Mouse (Mus musculus) myocyte (in vitro differentiated cells): ENCODE measurements around the gene Fam213a. TPM values are rescaled to one million over a fixed set of nuclear protein-coding genes. Genes with fewer than 3 reads are reported as not detected.

Experiments
- H3K27me3 ChIP-seq: one replicate; pipeline ENCODE4 v1.6.1; 2011; ENCODE audit not compliant: control insufficient read depth, insufficient read depth, insufficient read length
- H3K36me3 ChIP-seq: one replicate; pipeline ENCODE4 v1.6.1; 2011; ENCODE audit not compliant: control insufficient read depth, insufficient read depth
- H3K4me2 ChIP-seq: one replicate; pipeline ENCODE4 v1.6.1; 2011; ENCODE audit warnings: low read depth, control low read depth
- H3K4me3 ChIP-seq: one replicate; pipeline ENCODE4 v1.5.1; 2011; ENCODE audit warnings: mild to moderate bottlenecking, control low read depth, moderate library complexity
- H3K79me2 ChIP-seq: one replicate; pipeline ENCODE4 v1.6.1; 2011; ENCODE audit not compliant: control insufficient read depth, insufficient read depth
- H3ac ChIP-seq: one replicate; pipeline ENCODE4 v1.6.1; 2011; ENCODE audit not compliant: control insufficient read depth, insufficient read length
- CEBPB ChIP-seq: IDR thresholded peaks from 2 replicates; pipeline ENCODE4 v1.6.1; 2011; ENCODE audit warnings: mild to moderate bottlenecking, moderate library complexity; ENCODE audit not compliant: poor library complexity, insufficient read depth, severe bottlenecking
- E2F4 ChIP-seq: IDR thresholded peaks from one replicate; pipeline ENCODE4 v1.6.1; 2011; ENCODE audit warnings: mild to moderate bottlenecking, control low read depth, moderate library complexity; ENCODE audit not compliant: insufficient read depth
- MAX ChIP-seq: IDR thresholded peaks from one replicate; pipeline ENCODE4 v1.6.1; 2011; ENCODE audit warnings: low read depth, mild to moderate bottlenecking, control low read depth
- MYOD1 ChIP-seq, 3 experiments: IDR thresholded peaks; one replicate each; pipeline ENCODE4 v1.6.1; 2011; ENCODE audit warnings: control low read depth in 2 of 3, low read depth in 2 of 3, mild to moderate bottlenecking in 2 of 3, moderate library complexity in 1 of 3; ENCODE audit not compliant: insufficient read length in 2 of 3, control insufficient read depth in 1 of 3
- MYOG ChIP-seq, 3 experiments: IDR thresholded peaks; one replicate each; pipeline ENCODE4 v1.6.1; 2011; ENCODE audit warnings: control low read depth in 2 of 3, low read depth in 2 of 3, mild to moderate bottlenecking in 2 of 3; ENCODE audit not compliant: insufficient read length in 2 of 3, control insufficient read depth in 1 of 3, insufficient read depth in 1 of 3
- POLR2A ChIP-seq: IDR thresholded peaks from one replicate; pipeline ENCODE4 v1.6.1; 2011; ENCODE audit warnings: low read depth, mild to moderate bottlenecking, control low read depth, moderate library complexity; ENCODE audit not compliant: insufficient read length
- POLR2AphosphoS2 ChIP-seq: IDR thresholded peaks from one replicate; pipeline ENCODE4 v1.6.1; 2011; ENCODE audit warnings: low read depth, control low read depth; ENCODE audit not compliant: insufficient read length
- REST ChIP-seq: IDR thresholded peaks from one replicate; pipeline ENCODE4 v1.6.1; 2011; ENCODE audit warnings: mild to moderate bottlenecking, control low read depth, moderate library complexity; ENCODE audit not compliant: insufficient read depth, insufficient read length
- SRF ChIP-seq: IDR thresholded peaks from one replicate; pipeline ENCODE4 v1.6.1; 2011; ENCODE audit warnings: low read depth; ENCODE audit not compliant: control insufficient read depth, insufficient read length
- TCF12 ChIP-seq: IDR thresholded peaks from one replicate; pipeline ENCODE4 v1.6.1; 2011; ENCODE audit warnings: mild to moderate bottlenecking, control low read depth; ENCODE audit not compliant: poor library complexity, insufficient read depth, severe bottlenecking
- TCF3 ChIP-seq: IDR thresholded peaks from one replicate; pipeline ENCODE4 v1.6.1; 2011; ENCODE audit warnings: low read depth, control low read depth; ENCODE audit not compliant: insufficient read length
- USF1 ChIP-seq: IDR thresholded peaks from one replicate; pipeline ENCODE4 v1.6.1; 2011; ENCODE audit warnings: low read depth, mild to moderate bottlenecking, control low read depth, moderate library complexity
- polyA plus RNA-seq: library from polyadenylated mRNA; unstranded; fragments of >200 nt; fragmentation: generic; extraction: Trizol; gene quantifications from one replicate; pipeline ENCODE4 v1.2.1, GENCODE M21; 2012; ENCODE audit warnings: missing spikeins

The Fam213a gene
- polyA plus RNA-seq, 1 experiment = 1.8 TPM

- H3K4me2 ChIP-seq = peak overlapping the region; percentile 84
These were observed 51.0 kb downstream of the Fam213a start for GRCm38 (mm10) chr14:40962365-40963290.

GRCm38 (mm10) chr14:40960237-40960636 is 53.4 kb downstream of the Fam213a start:
- Histone ChIP-seq H3K4me2 (peak overlapping the region; percentile 49), H3K4me3 (no peak overlapping the region), H3K79me2 (peaks cover 73% of the 10 kb centered on the region), H3K36me3 (no peaks in the 10 kb centered on the region), H3ac (no peak overlapping the region), H3K27me3 (no peaks in the 10 kb centered on the region)
- TF ChIP-seq E2F4 (no peak), POLR2AphosphoS2 (no peak), REST (no peak), TCF12 (no peak), SRF (no peak), TCF3 (no peak), POLR2A (no peak), MAX (no peak), MYOG (IDR thresholded peaks at IDR 0.05; ENCODE audit: control insufficient read depth in 1 of 3, insufficient read depth in 1 of 3, insufficient read length in 2 of 3, low read depth in 2 of 3) (no peak)

More at GRCm38 (mm10) chr14:40962365-40963290, 51.0 kb downstream of the Fam213a start:
- Histone ChIP-seq H3ac (no peak overlapping the region), H3K36me3 (no peaks in the 10 kb centered on the region), H3K27me3 (no peaks in the 10 kb centered on the region), H3K4me3 (peak overlapping the region; percentile 94), H3K79me2 (peaks cover 73% of the 10 kb centered on the region)
- peak; percentile 88 for TF ChIP-seq TCF12
- no peak for TF ChIP-seq CEBPB
- peak; percentile 27 for TF ChIP-seq POLR2AphosphoS2
- no peak for TF ChIP-seq USF1
- peak; percentile 92 to 99 (median 99) for TF ChIP-seq MYOD1 (IDR thresholded peaks at IDR 0.05; ENCODE audit: control insufficient read depth in 1 of 3, insufficient read length in 2 of 3, low read depth in 2 of 3)
- TF ChIP-seq REST = no peak
- TF ChIP-seq E2F4 = no peak
- peak; percentile 83 for TF ChIP-seq TCF3
- TF ChIP-seq MYOG (IDR thresholded peaks at IDR 0.05; ENCODE audit: control insufficient read depth in 1 of 3, insufficient read depth in 1 of 3, insufficient read length in 2 of 3, low read depth in 2 of 3) = peak; percentile 26 to 82 (median 61)
- TF ChIP-seq SRF = peak; percentile 36
- no peak for TF ChIP-seq MAX
- no peak for TF ChIP-seq POLR2A

GRCm38 (mm10) chr14:40959586-40959985 is 54.0 kb downstream of the Fam213a start:
- TF ChIP-seq SRF (no peak), MYOG (IDR thresholded peaks at IDR 0.05; ENCODE audit: control insufficient read depth in 1 of 3, insufficient read depth in 1 of 3, insufficient read length in 2 of 3, low read depth in 2 of 3) (peak in 1 of 3 experiments; percentile 11), POLR2A (no peak)
- Histone ChIP-seq H3ac (no peak overlapping the region), H3K4me2 (peak overlapping the region; percentile 85)

GRCm38 (mm10) chr14:40958986-40959381 is 54.6 kb downstream of the Fam213a start:
- Histone ChIP-seq H3K36me3 (no peaks in the 10 kb centered on the region), H3ac (no peak overlapping the region), H3K4me3 (no peak overlapping the region), H3K27me3 (no peaks in the 10 kb centered on the region), H3K4me2 (peak overlapping the region; percentile 85), H3K79me2 (peaks cover 71% of the 10 kb centered on the region)
- no peak for TF ChIP-seq REST

More at GRCm38 (mm10) chr14:40959586-40959985, 54.0 kb downstream of the Fam213a start:
- Histone ChIP-seq H3K79me2 (peaks cover 71% of the 10 kb centered on the region), H3K4me3 (no peak overlapping the region), H3K27me3 (no peaks in the 10 kb centered on the region), H3K36me3 (no peaks in the 10 kb centered on the region)

- Histone ChIP-seq H3K36me3 (no peaks in the 10 kb centered on the region), H3K27me3 (no peaks in the 10 kb centered on the region), H3K79me2 (peaks cover 71% of the 10 kb centered on the region), H3ac (no peak overlapping the region), H3K4me2 (peak overlapping the region; percentile 85), H3K4me3 (no peak overlapping the region)
- TF ChIP-seq E2F4 (no peak), MAX (no peak), CEBPB (0 out of 2 replicates have a peak, but pooled peaks have one; percentile 44)
These were observed 55.3 kb downstream of the Fam213a start for GRCm38 (mm10) chr14:40958083-40958985.
